Mouse (Mus musculus) adrenal gland, adult 8-10 months (tissue): ENCODE results near the gene Sh3pxd2a. TPM values are rescaled to one million over a fixed set of nuclear protein-coding genes. Genes with fewer than 3 reads are reported as not detected.

Source experiments
- DNase-seq: peaks from one replicate; pipeline ENCODE4 v3.0.0; 2022
- total RNA-seq, 4 experiments: library from RNA; stranded (reverse); gene quantifications; 2 replicates each; pipeline ENCODE4 v1.2.4; 2022

Sh3pxd2a gene
- total RNA-seq, 4 experiments from 2014 or later: 26.9 to 54.9 (median 36.4) TPM

GRCm38 (mm10) chr19:47436236-47436635 is 28.0 kb downstream of the Sh3pxd2a start:
- DNase-seq: peak; percentile 79

- no peak for DNase-seq
Measured at GRCm38 (mm10) chr19:47434655-47435054, 29.5 kb downstream of the Sh3pxd2a start.

- no peak for DNase-seq
Measured at GRCm38 (mm10) chr19:47432339-47432738, 31.9 kb downstream of the Sh3pxd2a start.

- no peak for DNase-seq
Measured at GRCm38 (mm10) chr19:47431189-47431931, 32.8 kb downstream of the Sh3pxd2a start.

GRCm38 (mm10) chr19:47430160-47430559 is 34.0 kb downstream of the Sh3pxd2a start:
- DNase-seq: no peak

- no peak for DNase-seq
Measured at GRCm38 (mm10) chr19:47429245-47429644, 35.0 kb downstream of the Sh3pxd2a start.

- DNase-seq: no peak
Measured at GRCm38 (mm10) chr19:47428794-47429193, 35.4 kb downstream of the Sh3pxd2a start.

GRCm38 (mm10) chr19:47427841-47428789 is 36.1 kb downstream of the Sh3pxd2a start:
- DNase-seq: no peak

GRCm38 (mm10) chr19:47423632-47424031 is 40.6 kb downstream of the Sh3pxd2a start:
- DNase-seq: no peak

GRCm38 (mm10) chr19:47421128-47421898 is 42.9 kb downstream of the Sh3pxd2a start:
- DNase-seq: no peak

GRCm38 (mm10) chr19:47420539-47420938 is 43.7 kb downstream of the Sh3pxd2a start:
- DNase-seq: no peak

- DNase-seq: no peak
Measured at GRCm38 (mm10) chr19:47419208-47419607, 45.0 kb downstream of the Sh3pxd2a start.

GRCm38 (mm10) chr19:47416161-47416560 is 48.0 kb downstream of the Sh3pxd2a start:
- DNase-seq: peak; percentile 40

GRCm38 (mm10) chr19:47414142-47414905 is 49.9 kb downstream of the Sh3pxd2a start:
- DNase-seq: no peak

GRCm38 (mm10) chr19:47413458-47414005 is 50.7 kb downstream of the Sh3pxd2a start:
- no peak for DNase-seq

GRCm38 (mm10) chr19:47412566-47413248 is 51.5 kb downstream of the Sh3pxd2a start:
- no peak for DNase-seq

- DNase-seq: no peak
Measured at GRCm38 (mm10) chr19:47410301-47410700, 53.9 kb downstream of the Sh3pxd2a start.

GRCm38 (mm10) chr19:47409142-47409541 is 55.1 kb downstream of the Sh3pxd2a start:
- DNase-seq: no peak

GRCm38 (mm10) chr19:47408656-47409055 is 55.5 kb downstream of the Sh3pxd2a start:
- no peak for DNase-seq

GRCm38 (mm10) chr19:47407332-47407731 is 56.9 kb downstream of the Sh3pxd2a start:
- no peak for DNase-seq

GRCm38 (mm10) chr19:47406524-47406923 is 57.7 kb downstream of the Sh3pxd2a start:
- DNase-seq: no peak
